Mouse (Mus musculus) liver, embryonic 14.5 days (tissue): Measurements from ENCODE around the gene Tns1.

Source experiments
- CTCF ChIP-seq: IDR thresholded peaks from 2 replicates; pipeline ENCODE4 v1.5.1; 2016; ENCODE audit warnings: antibody characterized with exemption, low read depth, control low read depth
- EP300 ChIP-seq: IDR thresholded peaks from 2 replicates; pipeline ENCODE4 v1.6.1; 2016; ENCODE audit warnings: antibody characterized with exemption, low read depth

GRCm38 (mm10) chr1:73956320-73956719, 167.9 kb downstream of the Tns1 start:
- TF ChIP-seq CTCF (no peak), EP300 (no peak)
